26 mouse cellular contexts compared by ENCODE assay signal in the genomic region with DNA sequence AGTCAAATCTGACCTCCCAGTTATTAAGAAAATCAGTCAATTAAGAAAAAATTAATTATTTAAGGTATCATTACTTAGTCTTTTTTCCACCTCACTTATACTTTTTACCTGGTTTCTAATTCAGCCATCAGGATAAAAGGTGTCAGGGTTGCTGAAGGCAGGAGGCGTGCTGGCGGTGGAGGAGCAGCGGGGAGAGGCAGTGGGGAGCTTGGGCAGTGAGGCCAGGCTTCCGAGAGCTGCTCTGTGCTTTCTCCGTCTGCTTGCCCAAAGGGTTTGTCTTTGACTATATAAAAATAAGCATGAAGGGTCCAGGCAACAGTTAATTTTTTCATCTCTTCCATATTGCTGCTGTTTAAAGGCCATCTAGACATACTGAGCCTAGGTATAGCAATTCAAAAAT. TPM values are rescaled to one million over a fixed set of nuclear protein-coding genes. Genes with fewer than 3 reads are reported as not detected.
A peak's percentile ranks its signal among the peaks of the same experiment; 100 is the strongest.
DNase-seq lines count a peak whose midpoint lies in the region; ATAC-seq and TF ChIP-seq lines count a peak whose summit lies in the region.
"Had no signal": no experiment of that assay in that cellular context is flagged by ENCODE, and none has a peak within 500 bp of the region (broad histone marks: within the 10 kb centered on the region; RNA-seq: fewer than 3 reads in every experiment).

No protein-coding gene starts in this region.

- no peak overlapping the region for H3K27ac ChIP-seq in liver, embryonic 16.5 days (ENCODE audit: low read length)
- peak overlapping the region; percentile 63; the same call in 1 of the 2 replicates for H3K27ac ChIP-seq in bone marrow, adult 2 months (ENCODE audit: control insufficient read depth, insufficient read depth, low read depth, low read length, poor library complexity)
- H3K27ac ChIP-seq: embryonic facial prominence, embryonic 12.5 days; embryonic facial prominence, embryonic 15.5 days; gastrocnemius, adult 2 months; hindbrain, embryonic 10.5 days; hindbrain, embryonic 13.5 days had no signal

- no peak for TF ChIP-seq CTCF in bone marrow, adult 2 months (IDR thresholded peaks at IDR 0.05; ENCODE audit: control insufficient read depth, insufficient read depth, low read length)

- DNase-seq in heart, adult 11 months = peak; percentile 55
- no peak for DNase-seq in heart, postnatal 10 days
- no peak for DNase-seq in liver
- DNase-seq: adrenal gland, adult 8-10 months; adrenal gland, postnatal 25 days; cerebellum, adult 11 months; cerebellum, adult 8-10 months; cerebellum, postnatal 10 days; forebrain, postnatal 0 days; gastrocnemius, adult 2 months; gastrocnemius, postnatal 14 days; heart, adult 18-20 months; heart, postnatal 36 days had no signal

- H3K9ac ChIP-seq in liver, embryonic 16.5 days (ENCODE audit: low read depth, low read length) = no peak overlapping the region
- H3K9ac ChIP-seq: embryonic facial prominence, embryonic 12.5 days; embryonic facial prominence, embryonic 15.5 days; forebrain, postnatal 0 days; heart, embryonic 12.5 days; hindbrain, embryonic 13.5 days had no signal

- H3K4me1 ChIP-seq in liver, embryonic 16.5 days (ENCODE audit: control insufficient read depth, low read depth, low read length) = peaks cover 9% of the 10 kb centered on the region
- peaks cover 4% of the 10 kb centered on the region; the same call in 1 of the 2 replicates for H3K4me1 ChIP-seq in bone marrow, adult 2 months (ENCODE audit: control insufficient read depth, insufficient read depth, low read length)

- WGBS in liver, embryonic 16.5 days (ENCODE audit: insufficient replicate concordance) = 80% methylated on average over 5 of the region's 5 CpGs
- WGBS in bone marrow, adult 2 months = 61% methylated on average over 5 of the region's 5 CpGs

- no peaks in the 10 kb centered on the region for H3K9me3 ChIP-seq in liver, embryonic 16.5 days (replicated peaks; ENCODE audit: control insufficient read depth, low read length)
- H3K9me3 ChIP-seq: embryonic facial prominence, embryonic 12.5 days; embryonic facial prominence, embryonic 15.5 days; heart, embryonic 12.5 days; hindbrain, embryonic 10.5 days; hindbrain, embryonic 13.5 days had no signal

- H3K36me3 ChIP-seq in liver, embryonic 16.5 days (ENCODE audit: control insufficient read depth, insufficient read depth) = no peaks in the 10 kb centered on the region; the same call in 1 of the 2 replicates
- H3K36me3 ChIP-seq: hindbrain, embryonic 13.5 days had no signal

- H3K4me3 ChIP-seq in liver, embryonic 16.5 days (ENCODE audit: low read depth, low read length) = no peak overlapping the region
- peak overlapping the region; percentile 41 for H3K4me3 ChIP-seq in bone marrow, adult 2 months (replicated peaks; ENCODE audit: control insufficient read depth, low read depth, low read length)
- H3K4me3 ChIP-seq: embryonic facial prominence, embryonic 12.5 days; embryonic facial prominence, embryonic 15.5 days; gastrocnemius, adult 2 months; heart, embryonic 12.5 days; hindbrain, embryonic 10.5 days; hindbrain, embryonic 13.5 days had no signal

- ATAC-seq in liver, embryonic 16.5 days (ENCODE audit: low read depth) = no peak
- no peak for ATAC-seq in megakaryocyte-erythroid progenitor cell, adult 5-6 weeks (replicated peaks; ENCODE audit: low FRiP score, low TSS enrichment, poor library complexity, severe bottlenecking)
- ATAC-seq: activated CD4-positive, CD25-positive, alpha-beta regulatory T cell, adult 4 months; CD4-positive, CD25-positive, alpha-beta regulatory T cell, adult 4 months; forebrain, embryonic 14.5 days; forebrain, postnatal 0 days; hindbrain, embryonic 16.5 days; intestine, embryonic 16.5 days had no signal

- H3K27me3 ChIP-seq in liver, embryonic 16.5 days (ENCODE audit: control insufficient read depth, insufficient read depth, low read depth, low read length) = no peaks in the 10 kb centered on the region
- H3K27me3 ChIP-seq: embryonic facial prominence, embryonic 12.5 days; embryonic facial prominence, embryonic 15.5 days; heart, embryonic 12.5 days; hindbrain, embryonic 13.5 days had no signal

- TF ChIP-seq POLR2A in bone marrow, adult 2 months (IDR thresholded peaks at IDR 0.05; ENCODE audit: borderline replicate concordance, control insufficient read depth, low read depth, low read length) = no peak

- H3K4me2 ChIP-seq in liver, embryonic 16.5 days (ENCODE audit: low read depth, low read length) = 0 out of 2 replicates have a peak overlapping the region, but pooled peaks have one; percentile 17
- H3K4me2 ChIP-seq: embryonic facial prominence, embryonic 12.5 days; embryonic facial prominence, embryonic 15.5 days; heart, embryonic 12.5 days; hindbrain, embryonic 13.5 days had no signal

- intact Hi-C loops in heart, postnatal 10 days (cut with DNase I) = no loop called here

RNA-seq across cellular contexts. Expression of gene Dstn, which starts 18.4 kb away (rescaled TPM):
- 100 to 1,000 TPM; 486 to 498 TPM for total RNA-seq in heart, postnatal 10 days (2021)
- 123 and 137 TPM in 2 replicates for polyA plus RNA-seq in liver, embryonic 16.5 days (2015; fragmentation: Nextera tagmentation; extraction: Ambion mirVana)
- 109 and 216 TPM in 2 replicates for polyA plus RNA-seq in bone marrow, adult 2 months (2011; ENCODE audit: insufficient read depth, insufficient read length, low replicate concordance, missing spikeins)
- 57.0 and 76.7 TPM in 2 replicates for total RNA-seq in megakaryocyte-erythroid progenitor cell, adult 5-6 weeks (2014; fragmentation: Nextera tagmentation)
- 102 and 166 TPM in 2 replicates for total RNA-seq in megakaryocyte-erythroid progenitor cell, adult 5-6 weeks (2017)
